In the genomic region with DNA sequence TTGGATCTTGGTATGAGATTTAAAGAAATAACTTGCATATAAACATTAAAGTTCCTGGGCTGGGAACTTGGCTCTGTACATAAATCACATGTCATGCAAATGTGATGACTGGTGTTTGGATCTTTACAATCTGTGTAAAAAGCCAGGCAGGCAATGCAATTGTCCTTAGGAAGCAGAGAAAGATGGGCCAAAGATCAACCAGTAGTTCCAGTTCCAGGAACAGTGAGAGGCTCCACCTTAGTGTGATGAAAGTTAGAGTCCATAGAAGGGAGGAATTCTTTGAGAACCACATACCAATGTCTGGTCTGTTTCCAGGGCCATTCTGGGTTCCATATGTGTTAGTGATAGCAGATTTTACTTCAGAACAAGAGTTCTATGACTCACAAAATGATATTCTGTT, we compare ENCODE assay signal across 16 mouse cellular contexts.
"Had no signal": no experiment of that assay in that cellular context is flagged by ENCODE, and none has a peak within 500 bp of the region (broad histone marks: within the 10 kb centered on the region; RNA-seq: fewer than 3 reads in every experiment).

No protein-coding gene starts in this region.

- ATAC-seq: liver, postnatal 0 days; lung, postnatal 0 days; midbrain, embryonic 13.5 days; midbrain, embryonic 15.5 days had no signal

- H3K9me3 ChIP-seq: lung, embryonic 15.5 days; megakaryocyte, embryonic 14.5 days; midbrain, embryonic 13.5 days; midbrain, embryonic 15.5 days; neural tube, embryonic 12.5 days; stomach, embryonic 15.5 days had no signal

- H3K36me3 ChIP-seq: lung, embryonic 15.5 days; midbrain, embryonic 13.5 days; midbrain, embryonic 15.5 days; neural tube, embryonic 12.5 days; stomach, embryonic 15.5 days had no signal

- H3K4me3 ChIP-seq: lung, embryonic 15.5 days; megakaryocyte, embryonic 14.5 days; midbrain, embryonic 13.5 days; midbrain, embryonic 15.5 days; neural tube, embryonic 12.5 days; stomach, embryonic 15.5 days had no signal

- H3K27me3 ChIP-seq: lung, embryonic 15.5 days; megakaryocyte, embryonic 14.5 days; midbrain, embryonic 13.5 days; midbrain, embryonic 15.5 days; neural tube, embryonic 12.5 days; stomach, embryonic 15.5 days had no signal

- H3K9ac ChIP-seq: liver, postnatal 0 days; lung, embryonic 15.5 days; midbrain, embryonic 13.5 days; midbrain, embryonic 15.5 days; neural tube, embryonic 12.5 days; stomach, embryonic 15.5 days had no signal

- H3K27ac ChIP-seq: lung, embryonic 15.5 days; macrophage; midbrain, embryonic 13.5 days; midbrain, embryonic 15.5 days; neural tube, embryonic 12.5 days; stomach, embryonic 15.5 days; stomach, postnatal 0 days had no signal

- H3K4me2 ChIP-seq: lung, embryonic 15.5 days; midbrain, embryonic 11.5 days; midbrain, embryonic 13.5 days; midbrain, embryonic 15.5 days; neural tube, embryonic 12.5 days; stomach, embryonic 15.5 days had no signal

- H3K4me1 ChIP-seq: lung, embryonic 15.5 days; megakaryocyte, embryonic 14.5 days; midbrain, embryonic 13.5 days; midbrain, embryonic 15.5 days; neural tube, embryonic 12.5 days; stomach, embryonic 15.5 days had no signal

- DNase-seq: liver, postnatal 0 days; lung, postnatal 14 days; lung, postnatal 36 days; right cerebral cortex, postnatal 14 days; thymus, postnatal 14 days; thymus, postnatal 36 days had no signal
